Mouse (Mus musculus): ENCODE measurements around the gene Znrf3.
A peak's percentile ranks its signal among the peaks of the same experiment; 100 is the strongest.

The Znrf3 gene

GRCm38 (mm10) chr11:5239706-5240690 is 204.6 kb downstream of the Znrf3 start:
- DNase-seq (ENCODE audit: low spot score): peak; percentile 33

All from lung, postnatal 25 days (tissue).